Mouse (Mus musculus): ENCODE data around the gene Ppib. TPM values are rescaled to one million over a fixed set of nuclear protein-coding genes. Genes with fewer than 3 reads are reported as not detected.

Ppib gene
- 231 to 244 TPM (median 232 TPM) in 4 replicates for total RNA-seq (2023; ENCODE audit: inconsistent age)

DNA sequence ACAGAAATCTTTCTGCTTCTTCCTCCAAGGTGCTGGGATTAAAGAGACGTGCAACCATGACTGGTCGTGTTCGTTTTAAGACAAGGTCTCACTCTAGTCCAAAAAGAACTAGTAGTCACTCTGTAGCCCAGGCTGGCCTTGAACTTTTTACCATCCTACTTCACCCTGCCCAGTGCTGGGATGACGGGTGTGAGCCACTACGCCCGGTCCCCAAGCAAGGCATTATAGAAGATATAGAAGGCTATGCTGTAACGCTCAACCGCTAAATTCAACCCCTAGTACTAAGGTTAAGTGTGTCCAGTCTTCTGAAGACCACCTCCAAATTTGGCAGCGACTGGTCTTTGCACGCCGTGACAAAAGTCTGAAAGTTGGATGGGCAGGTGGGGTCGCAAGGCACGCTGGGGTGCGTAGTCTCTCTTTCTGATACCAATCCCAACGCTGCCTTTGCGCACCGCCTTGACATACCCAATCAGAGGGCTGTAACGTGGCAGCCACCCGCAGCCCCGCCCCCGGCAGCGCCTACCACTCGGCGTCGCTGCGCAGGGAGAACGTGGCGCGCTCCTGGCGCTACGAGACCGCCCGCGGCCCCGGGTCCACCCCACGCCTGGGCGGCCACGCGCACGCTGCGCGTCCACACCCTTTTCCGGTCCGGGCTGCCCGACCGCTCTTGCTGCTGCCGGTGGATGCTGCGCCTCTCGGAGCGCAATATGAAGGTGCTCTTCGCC lies at the start of gene Ppib:
Gene Ppib, plus strand, starts transcription at position 640 of the 725 bp plus-strand sequence.

DNA sequence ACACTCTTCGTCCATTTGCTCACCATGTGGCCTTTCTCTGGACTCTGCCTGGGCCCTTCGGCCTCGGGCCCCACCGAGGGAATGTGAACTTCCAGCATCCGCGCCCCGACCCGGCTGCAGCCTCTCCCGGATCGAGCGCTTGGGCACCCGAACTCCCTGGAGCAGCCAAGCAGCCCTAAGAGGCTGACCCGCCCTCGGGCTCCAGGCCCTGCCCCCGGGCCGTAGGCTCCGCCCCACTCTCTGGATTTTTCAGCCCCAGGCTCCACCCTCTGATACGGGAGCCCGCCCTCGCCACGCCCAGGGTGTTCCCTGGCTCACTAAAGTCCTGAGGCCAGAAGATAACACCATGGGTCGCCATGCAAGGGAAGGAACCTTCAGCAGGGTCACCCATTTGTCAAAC lies 9.6 kb downstream of the Ppib start, which contains the start of gene Snx22:
Gene Snx22, minus strand, starts transcription at position 137 of the 400 bp plus-strand sequence.

Other genes with a start within 250 kb of the Ppib start
- gene Zfp609, start 232.7 kb upstream of the Ppib start, total RNA-seq (2023; ENCODE audit: inconsistent age): 15.5 to 24.3 TPM (median 19.7 TPM) in 4 replicates
- gene Pclaf, start 170.0 kb upstream of the Ppib start, total RNA-seq (2023; ENCODE audit: inconsistent age): 3.9 to 6.1 TPM (median 4.7 TPM) in 4 replicates
- gene Trip4, start 151.4 kb upstream of the Ppib start, total RNA-seq (2023; ENCODE audit: inconsistent age): 23.7 to 29.2 TPM (median 24.9 TPM) in 4 replicates
- gene Csnk1g1, start 151.3 kb upstream of the Ppib start, total RNA-seq (2023; ENCODE audit: inconsistent age): 44.0 to 48.6 TPM (median 46.7 TPM) in 4 replicates
- gene Snx22, start 9.5 kb downstream of the Ppib start, total RNA-seq (2023; ENCODE audit: inconsistent age): 0.51 to 1.3 TPM (median 0.76 TPM) in 4 replicates
- 87.1 to 94.3 TPM (median 90.0 TPM) in 4 replicates for gene Snx1, start 66.4 kb downstream of the Ppib start, total RNA-seq (2023; ENCODE audit: inconsistent age)
- gene Ciao2a, start 66.4 kb downstream of the Ppib start, total RNA-seq (2023; ENCODE audit: inconsistent age): 40.8 to 47.2 TPM (median 45.3 TPM) in 4 replicates
- gene Dapk2, start 98.0 kb downstream of the Ppib start, total RNA-seq (2023; ENCODE audit: inconsistent age): 0.51 to 1.7 TPM (median 1.3 TPM) in 4 replicates